Mouse (Mus musculus) liver, embryonic 12.5 days (tissue): ENCODE results near the gene Msrb3. TPM values are rescaled to one million over a fixed set of nuclear protein-coding genes. Genes with fewer than 3 reads are reported as not detected.

Experiments
- ATAC-seq: fragments of 200-750 bp; cut with Nextera tagmentation; 2 replicates; pipeline ENCODE4 v1.8.0; 2017; ENCODE audit warnings: moderate number of reproducible peaks, mild to moderate bottlenecking, moderate library complexity
- H3K27ac ChIP-seq: fragments of 300-500 bp; sonication (generic); 2 replicates; pipeline ENCODE4 v1.5.1; 2016; ENCODE audit warnings: mild to moderate bottlenecking
- H3K27me3 ChIP-seq: fragments of 300-500 bp; sonication (generic); replicated peaks from 2 replicates; pipeline ENCODE4 v1.6.1; 2016; ENCODE audit warnings: mild to moderate bottlenecking, moderate library complexity
- H3K36me3 ChIP-seq: fragments of 300-500 bp; sonication (generic); 2 replicates; pipeline ENCODE4 v1.6.1; 2016; ENCODE audit warnings: mild to moderate bottlenecking, moderate library complexity
- H3K4me1 ChIP-seq: fragments of 300-500 bp; sonication (generic); 2 replicates; pipeline ENCODE4 v1.6.1; 2016
- H3K4me2 ChIP-seq: fragments of 300-500 bp; sonication (generic); 2 replicates; pipeline ENCODE4 v1.6.1; 2016; ENCODE audit warnings: mild to moderate bottlenecking, moderate library complexity
- H3K4me3 ChIP-seq: fragments of 300-500 bp; sonication (generic); 2 replicates; pipeline ENCODE4 v1.5.1; 2016; ENCODE audit warnings: mild to moderate bottlenecking, moderate library complexity
- H3K9ac ChIP-seq: fragments of 300-500 bp; sonication (generic); 2 replicates; pipeline ENCODE4 v1.6.1; 2016; ENCODE audit warnings: mild to moderate bottlenecking, moderate library complexity
- H3K9me3 ChIP-seq: fragments of 300-500 bp; sonication (generic); replicated peaks from 2 replicates; pipeline ENCODE4 v1.6.1; 2016; ENCODE audit warnings: mild to moderate bottlenecking, moderate library complexity
- WGBS: fragments of 180-500 bp; shearing (Covaris S2); methylation state at CpG from one replicate; pipeline ENCODE4 v1.1.7; 2016; ENCODE audit not compliant: insufficient replicate concordance; 5-methylcytosine and 5-hydroxymethylcytosine counted together
- polyA plus RNA-seq: library from polyadenylated mRNA; unstranded; fragments of >200 nt; fragmentation: Nextera tagmentation; extraction: Ambion mirVana; gene quantifications from 2 replicates; pipeline ENCODE4 v1.2.1, GENCODE M21; 2016

The Msrb3 gene
- polyA plus RNA-seq, 1 experiment from 2014 or later = 1.7 TPM

- H3K9me3 ChIP-seq = no peaks in the 10 kb centered on the region
- peak overlapping the region; percentile 12; the same call in 1 of the 2 replicates for H3K4me3 ChIP-seq
- peaks cover 23% of the 10 kb centered on the region for H3K4me1 ChIP-seq
- H3K4me2 ChIP-seq = peak overlapping the region; percentile 61
- ATAC-seq = peak; percentile 70
- 12% methylated on average over 26 of the region's 26 CpGs for WGBS
- no peaks in the 10 kb centered on the region for H3K27me3 ChIP-seq
- H3K36me3 ChIP-seq = no peaks in the 10 kb centered on the region
- H3K27ac ChIP-seq = no peak overlapping the region
- no peak overlapping the region for H3K9ac ChIP-seq
Observed at GRCm38 (mm10) chr10:120875672-120876463, 23.0 kb downstream of the Msrb3 start.

GRCm38 (mm10) chr10:120874261-120874660, 24.6 kb downstream of the Msrb3 start:
- WGBS = 64% methylated on average over 12 of the region's 12 CpGs
- Histone ChIP-seq H3K4me2 (no peak overlapping the region), H3K4me3 (no peak overlapping the region), H3K27ac (no peak overlapping the region), H3K36me3 (no peaks in the 10 kb centered on the region), H3K27me3 (no peaks in the 10 kb centered on the region), H3K4me1 (peaks cover 23% of the 10 kb centered on the region), H3K9ac (no peak overlapping the region), H3K9me3 (no peaks in the 10 kb centered on the region)
- ATAC-seq = no peak

GRCm38 (mm10) chr10:120873646-120874201, 25.2 kb downstream of the Msrb3 start:
- Histone ChIP-seq H3K9me3 (no peaks in the 10 kb centered on the region), H3K4me2 (peak overlapping the region; percentile 15; the same call in 1 of the 2 replicates), H3K27me3 (no peaks in the 10 kb centered on the region), H3K36me3 (no peaks in the 10 kb centered on the region), H3K9ac (no peak overlapping the region), H3K4me1 (peaks cover 23% of the 10 kb centered on the region), H3K4me3 (no peak overlapping the region), H3K27ac (no peak overlapping the region)
- ATAC-seq = no peak
- 43% methylated on average over 8 of the region's 8 CpGs for WGBS

DNA sequence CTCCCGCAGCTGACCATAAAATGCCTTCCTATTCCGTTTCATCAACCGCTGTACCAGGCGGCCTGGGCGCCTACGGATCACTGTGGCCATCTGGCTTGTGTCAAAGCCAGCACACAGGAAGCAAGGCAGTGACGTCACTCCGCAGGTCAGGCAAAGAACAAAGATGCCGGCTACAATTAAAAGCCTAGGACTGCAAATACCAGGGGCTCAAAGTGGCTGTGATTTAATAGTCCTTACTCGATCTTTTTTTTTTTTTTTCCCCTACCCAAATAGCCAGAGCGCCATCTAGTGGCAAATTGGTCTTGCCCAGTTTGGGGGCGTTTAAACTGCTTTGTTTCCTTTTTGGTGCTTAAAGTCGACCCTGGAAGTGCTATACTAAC, 26.4 kb downstream of the Msrb3 start:
- no peaks in the 10 kb centered on the region for H3K36me3 ChIP-seq
- H3K27ac ChIP-seq = no peak overlapping the region
- H3K9me3 ChIP-seq = no peaks in the 10 kb centered on the region
- no peak overlapping the region for H3K9ac ChIP-seq
- H3K4me1 ChIP-seq = peaks cover 23% of the 10 kb centered on the region
- peak overlapping the region; percentile 36 for H3K4me2 ChIP-seq
- no peak for ATAC-seq
- 20% methylated on average over 13 of the region's 13 CpGs for WGBS
- H3K4me3 ChIP-seq = no peak overlapping the region
- no peaks in the 10 kb centered on the region for H3K27me3 ChIP-seq

DNA sequence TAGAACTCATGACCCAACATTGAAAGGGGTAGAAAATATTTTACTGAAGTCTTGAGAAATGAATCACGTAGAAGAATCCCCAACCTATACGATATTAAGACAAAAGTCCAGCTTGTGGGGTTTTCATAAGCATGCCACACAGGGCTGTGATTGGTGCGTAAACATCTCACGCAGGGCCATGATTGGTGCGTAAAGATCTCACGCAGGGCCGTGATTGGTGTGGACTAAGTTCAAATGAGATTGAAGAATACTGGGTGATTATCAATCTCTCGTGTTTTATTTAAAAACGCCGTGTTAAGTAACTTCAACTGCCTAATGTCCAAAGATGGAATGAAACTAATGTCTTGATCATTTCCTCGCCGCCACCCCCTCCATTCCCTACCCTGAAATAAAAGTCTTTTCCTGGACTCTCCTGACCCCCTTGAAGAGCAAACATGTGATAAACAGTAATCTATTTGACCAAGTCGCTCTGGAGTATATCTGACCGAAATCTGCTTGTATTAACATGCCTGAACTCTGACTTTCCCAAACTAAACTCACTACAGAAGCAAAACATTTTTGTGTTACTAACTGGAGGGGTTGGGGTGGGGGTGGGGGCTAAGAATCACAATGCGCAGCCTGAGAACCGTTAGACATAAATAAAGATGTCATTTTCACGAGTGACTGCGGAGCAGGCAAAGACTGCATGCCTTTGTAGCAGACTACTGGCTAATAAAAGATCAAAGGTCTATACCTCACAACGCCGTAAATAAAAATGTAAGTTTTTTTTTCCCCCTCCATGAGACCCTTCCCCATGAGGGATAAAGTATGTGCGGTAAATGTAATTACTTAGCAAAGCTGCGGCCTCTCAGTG, 27.0 kb downstream of the Msrb3 start:
- no peaks in the 10 kb centered on the region for H3K36me3 ChIP-seq
- peak overlapping the region; percentile 36 for H3K4me2 ChIP-seq
- H3K9ac ChIP-seq = no peak overlapping the region
- no peak overlapping the region for H3K27ac ChIP-seq
- no peaks in the 10 kb centered on the region for H3K27me3 ChIP-seq
- H3K9me3 ChIP-seq = no peaks in the 10 kb centered on the region
- no peak overlapping the region for H3K4me3 ChIP-seq
- peaks cover 23% of the 10 kb centered on the region for H3K4me1 ChIP-seq
- ATAC-seq = no peak
- 58% methylated on average over 22 of the region's 22 CpGs for WGBS

GRCm38 (mm10) chr10:120871096-120871495, 27.8 kb downstream of the Msrb3 start:
- Histone ChIP-seq H3K27ac (no peak overlapping the region), H3K4me1 (peaks cover 19% of the 10 kb centered on the region), H3K36me3 (no peaks in the 10 kb centered on the region), H3K9me3 (no peaks in the 10 kb centered on the region), H3K4me3 (no peak overlapping the region), H3K4me2 (no peak overlapping the region), H3K9ac (no peak overlapping the region), H3K27me3 (no peaks in the 10 kb centered on the region)
- ATAC-seq = no peak
- WGBS = 73% methylated on average over 14 of the region's 14 CpGs

GRCm38 (mm10) chr10:120869241-120869775, 29.6 kb downstream of the Msrb3 start:
- Histone ChIP-seq H3K27me3 (no peaks in the 10 kb centered on the region), H3K9ac (no peak overlapping the region), H3K4me2 (no peak overlapping the region), H3K36me3 (no peaks in the 10 kb centered on the region), H3K4me3 (no peak overlapping the region), H3K27ac (no peak overlapping the region), H3K4me1 (peaks cover 14% of the 10 kb centered on the region), H3K9me3 (no peaks in the 10 kb centered on the region)
- 82% methylated on average over 22 of the region's 22 CpGs for WGBS
- no peak for ATAC-seq

- H3K4me3 ChIP-seq = no peak overlapping the region
- 26% methylated on average over 9 of the region's 9 CpGs for WGBS
Observed at GRCm38 (mm10) chr10:120864446-120864845, 34.5 kb downstream of the Msrb3 start.

GRCm38 (mm10) chr10:120861674-120862073, 37.2 kb downstream of the Msrb3 start:
- Histone ChIP-seq H3K9ac (no peak overlapping the region), H3K36me3 (no peaks in the 10 kb centered on the region), H3K27ac (no peak overlapping the region), H3K4me3 (no peak overlapping the region), H3K27me3 (no peaks in the 10 kb centered on the region), H3K9me3 (no peaks in the 10 kb centered on the region), H3K4me1 (no peaks in the 10 kb centered on the region), H3K4me2 (no peak overlapping the region)
- 80% methylated on average over 12 of the region's 12 CpGs for WGBS
- ATAC-seq = no peak

More at GRCm38 (mm10) chr10:120864446-120864845, 34.5 kb downstream of the Msrb3 start:
- no peak overlapping the region for H3K27ac ChIP-seq
- no peak overlapping the region for H3K9ac ChIP-seq
- ATAC-seq = no peak
- H3K36me3 ChIP-seq = no peaks in the 10 kb centered on the region
- no peak overlapping the region for H3K4me2 ChIP-seq
- H3K27me3 ChIP-seq = no peaks in the 10 kb centered on the region
- H3K4me1 ChIP-seq = no peaks in the 10 kb centered on the region
- H3K9me3 ChIP-seq = no peaks in the 10 kb centered on the region

GRCm38 (mm10) chr10:120861194-120861593, 37.7 kb downstream of the Msrb3 start:
- H3K9me3 ChIP-seq = no peaks in the 10 kb centered on the region
- ATAC-seq = no peak
- 72% methylated on average over 3 of the region's 3 CpGs for WGBS
- H3K4me2 ChIP-seq = no peak overlapping the region
- H3K36me3 ChIP-seq = no peaks in the 10 kb centered on the region
- no peaks in the 10 kb centered on the region for H3K4me1 ChIP-seq
- H3K27ac ChIP-seq = no peak overlapping the region
- H3K4me3 ChIP-seq = no peak overlapping the region
- no peak overlapping the region for H3K9ac ChIP-seq
- no peaks in the 10 kb centered on the region for H3K27me3 ChIP-seq

- H3K4me3 ChIP-seq = peak overlapping the region; percentile 21
- 38% methylated on average over 13 of the region's 13 CpGs for WGBS
- H3K9ac ChIP-seq = no peak overlapping the region
- peak; percentile 68; the same call in 1 of the 2 replicates for ATAC-seq
- no peak overlapping the region for H3K27ac ChIP-seq
- no peaks in the 10 kb centered on the region for H3K36me3 ChIP-seq
- H3K27me3 ChIP-seq = no peaks in the 10 kb centered on the region
- peak overlapping the region; percentile 44 for H3K4me2 ChIP-seq
- H3K4me1 ChIP-seq = no peaks in the 10 kb centered on the region
- H3K9me3 ChIP-seq = no peaks in the 10 kb centered on the region
Observed at GRCm38 (mm10) chr10:120857531-120858001, 41.3 kb downstream of the Msrb3 start.
